Mouse (Mus musculus): ENCODE results near the gene Esm1. TPM values are rescaled to one million over a fixed set of nuclear protein-coding genes. Genes with fewer than 3 reads are reported as not detected.

The Esm1 gene
- polyA plus RNA-seq, 1 experiment from 2014 or later: 1.6 TPM

DNA sequence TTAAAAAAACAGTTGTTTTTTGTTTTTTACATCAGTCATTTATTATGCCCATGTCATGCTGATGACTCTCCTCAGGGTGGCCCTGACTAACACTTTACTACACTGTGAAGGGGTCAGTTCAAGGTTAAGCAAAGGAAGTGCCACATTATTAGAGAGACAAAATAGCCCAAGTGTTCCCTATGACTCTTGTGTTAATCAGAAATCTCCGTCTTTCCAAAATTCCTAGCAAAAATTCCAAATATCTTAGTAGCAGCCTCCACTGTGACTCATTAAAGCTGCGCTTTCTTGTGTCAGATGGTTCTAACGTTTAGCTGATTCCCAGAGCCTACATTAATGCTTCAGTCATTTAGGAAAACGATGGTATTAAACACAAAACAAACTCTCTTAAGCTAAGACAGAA lies 7.3 kb upstream of the Esm1 start:
- Histone ChIP-seq H3K4me3 (no peak overlapping the region), H3K9me3 (replicated peaks) (no peaks in the 10 kb centered on the region), H3K27ac (no peak overlapping the region), H3K4me2 (no peak overlapping the region), H3K36me3 (no peaks in the 10 kb centered on the region), H3K4me1 (peaks cover 4% of the 10 kb centered on the region; the same call in 1 of the 2 replicates), H3K27me3 (replicated peaks) (no peaks in the 10 kb centered on the region), H3K9ac (no peak overlapping the region)
- ATAC-seq: no peak
- 57% methylated on average over 4 of the region's 4 CpGs for WGBS (ENCODE audit: insufficient replicate concordance)

DNA sequence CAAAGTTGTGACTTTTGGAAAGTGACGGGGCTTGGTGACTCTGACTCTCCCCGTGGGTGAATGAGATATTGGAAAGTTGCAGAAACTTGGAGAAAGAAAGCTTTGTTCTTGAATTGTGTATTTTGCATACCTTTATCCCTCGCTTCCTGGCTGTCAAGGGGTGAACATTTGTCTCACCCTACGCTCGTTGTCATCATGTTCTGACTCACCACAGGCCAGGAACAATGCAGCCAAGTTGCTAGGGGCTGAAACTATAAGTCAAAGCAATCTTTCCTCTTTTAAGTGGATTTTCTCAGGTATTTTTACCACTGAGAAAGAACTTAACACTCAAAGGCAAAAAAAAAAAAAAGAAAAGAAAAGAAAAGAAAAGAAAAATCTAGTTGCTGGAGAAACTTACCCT lies 6.3 kb upstream of the Esm1 start:
- Histone ChIP-seq H3K4me1 (peaks cover 4% of the 10 kb centered on the region; the same call in 1 of the 2 replicates), H3K4me2 (no peak overlapping the region), H3K9ac (no peak overlapping the region), H3K4me3 (no peak overlapping the region), H3K27me3 (replicated peaks) (no peaks in the 10 kb centered on the region), H3K36me3 (no peaks in the 10 kb centered on the region), H3K27ac (no peak overlapping the region), H3K9me3 (replicated peaks) (no peaks in the 10 kb centered on the region)
- WGBS (ENCODE audit: insufficient replicate concordance): 58% methylated on average over 5 of the region's 5 CpGs
- ATAC-seq: no peak

GRCm38 (mm10) chr13:113205346-113205745 lies 4.1 kb upstream of the Esm1 start:
- no peak for ATAC-seq
- WGBS (ENCODE audit: insufficient replicate concordance): 70% methylated on average over 5 of the region's 5 CpGs

DNA sequence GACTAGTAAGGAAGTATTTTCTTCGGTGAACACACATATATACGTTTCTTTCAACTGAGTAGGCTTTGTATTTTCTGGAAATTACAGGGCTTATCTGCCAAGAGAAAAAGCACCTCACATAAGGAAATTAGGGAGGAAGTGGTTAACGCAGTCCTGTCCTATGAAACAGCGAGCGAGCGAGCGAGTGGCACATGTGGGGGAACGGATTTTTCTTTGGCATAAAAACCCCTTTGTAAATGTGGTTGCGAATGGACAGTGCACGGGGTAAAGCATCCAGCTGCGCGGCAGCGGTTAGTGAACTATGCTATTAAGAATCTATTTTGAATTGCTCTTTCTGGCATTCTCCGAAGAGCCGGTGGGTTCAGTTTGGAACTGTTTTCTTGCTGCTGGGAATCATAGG lies 1.9 kb downstream of the Esm1 start:
- Histone ChIP-seq H3K4me3 (no peak overlapping the region), H3K9me3 (replicated peaks) (no peaks in the 10 kb centered on the region), H3K36me3 (no peaks in the 10 kb centered on the region), H3K27me3 (replicated peaks) (peaks cover 13% of the 10 kb centered on the region), H3K9ac (no peak overlapping the region), H3K27ac (no peak overlapping the region), H3K4me1 (peaks cover 21% of the 10 kb centered on the region; the same call in 1 of the 2 replicates), H3K4me2 (no peak overlapping the region)
- ATAC-seq: no peak
- 26% methylated on average over 15 of the region's 15 CpGs for WGBS (ENCODE audit: insufficient replicate concordance)

More at GRCm38 (mm10) chr13:113205346-113205745, 4.1 kb upstream of the Esm1 start:
- Histone ChIP-seq H3K9me3 (replicated peaks) (no peaks in the 10 kb centered on the region), H3K9ac (no peak overlapping the region), H3K27me3 (replicated peaks) (peaks cover 12% of the 10 kb centered on the region), H3K4me1 (peaks cover 5% of the 10 kb centered on the region; the same call in 1 of the 2 replicates), H3K4me3 (no peak overlapping the region), H3K36me3 (no peaks in the 10 kb centered on the region), H3K27ac (no peak overlapping the region), H3K4me2 (no peak overlapping the region)

- H3K36me3 ChIP-seq: no peaks in the 10 kb centered on the region
- WGBS (ENCODE audit: insufficient replicate concordance): 14% methylated on average over 3 of the region's 3 CpGs
- H3K4me1 ChIP-seq: peaks cover 21% of the 10 kb centered on the region; the same call in 1 of the 2 replicates
- H3K4me3 ChIP-seq: no peak overlapping the region
- no peak overlapping the region for H3K27ac ChIP-seq
- ATAC-seq: peak; percentile 85
- no peak overlapping the region for H3K9ac ChIP-seq
- no peaks in the 10 kb centered on the region for H3K9me3 ChIP-seq (replicated peaks)
- H3K27me3 ChIP-seq (replicated peaks): peaks cover 13% of the 10 kb centered on the region
- H3K4me2 ChIP-seq: no peak overlapping the region
Measured at GRCm38 (mm10) chr13:113212401-113212800, 2.9 kb downstream of the Esm1 start.

- Histone ChIP-seq H3K4me2 (no peak overlapping the region), H3K9ac (no peak overlapping the region), H3K4me1 (peaks cover 21% of the 10 kb centered on the region; the same call in 1 of the 2 replicates), H3K4me3 (no peak overlapping the region), H3K36me3 (no peaks in the 10 kb centered on the region), H3K9me3 (replicated peaks) (no peaks in the 10 kb centered on the region), H3K27me3 (replicated peaks) (peaks cover 13% of the 10 kb centered on the region), H3K27ac (no peak overlapping the region)
- 85% methylated on average over 3 of the region's 3 CpGs for WGBS (ENCODE audit: insufficient replicate concordance)
- no peak for ATAC-seq
Measured at GRCm38 (mm10) chr13:113213865-113214264, 4.4 kb downstream of the Esm1 start.

DNA sequence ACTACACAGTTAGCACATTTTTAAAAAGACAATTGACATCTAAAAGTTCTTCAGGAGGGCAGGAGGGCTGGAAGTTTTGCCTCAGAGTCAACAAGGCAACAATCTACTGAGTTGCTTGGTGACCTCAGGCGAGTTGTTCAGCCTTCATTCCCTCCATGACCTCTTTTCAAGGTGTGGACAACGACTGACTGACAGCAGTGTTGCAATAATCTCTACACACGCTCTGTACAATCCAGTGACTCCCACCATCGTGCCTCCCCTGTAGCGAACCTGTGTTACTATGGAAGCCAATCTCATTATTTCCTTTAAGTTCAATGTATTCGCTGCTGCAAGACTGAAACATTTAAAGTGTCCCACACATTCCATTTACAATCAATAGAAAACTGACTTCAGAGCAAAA lies 12.4 kb downstream of the Esm1 start:
- no peaks in the 10 kb centered on the region for H3K36me3 ChIP-seq
- H3K27ac ChIP-seq: no peak overlapping the region
- no peaks in the 10 kb centered on the region for H3K4me1 ChIP-seq
- H3K9ac ChIP-seq: no peak overlapping the region
- H3K4me2 ChIP-seq: no peak overlapping the region
- 52% methylated on average over 6 of the region's 6 CpGs for WGBS (ENCODE audit: insufficient replicate concordance)
- no peaks in the 10 kb centered on the region for H3K9me3 ChIP-seq (replicated peaks)
- no peak overlapping the region for H3K4me3 ChIP-seq
- peaks cover 10% of the 10 kb centered on the region for H3K27me3 ChIP-seq (replicated peaks)
- ATAC-seq: no peak

- no peaks in the 10 kb centered on the region for H3K36me3 ChIP-seq
- H3K27ac ChIP-seq: no peak overlapping the region
- 36% methylated on average over 2 of the region's 2 CpGs for WGBS (ENCODE audit: insufficient replicate concordance)
- ATAC-seq: no peak
- no peak overlapping the region for H3K9ac ChIP-seq
- H3K4me1 ChIP-seq: no peaks in the 10 kb centered on the region
- no peak overlapping the region for H3K4me2 ChIP-seq
- H3K27me3 ChIP-seq (replicated peaks): peaks cover 10% of the 10 kb centered on the region
- no peaks in the 10 kb centered on the region for H3K9me3 ChIP-seq (replicated peaks)
- H3K4me3 ChIP-seq: no peak overlapping the region
Measured at GRCm38 (mm10) chr13:113224105-113224504, 14.6 kb downstream of the Esm1 start.

GRCm38 (mm10) chr13:113225811-113226210 lies 16.4 kb downstream of the Esm1 start, which contains the start of gene Gzmk:
Gene Gzmk, minus strand, starts transcription at chr13:113225908.
- H3K27me3 ChIP-seq (replicated peaks): peaks cover 10% of the 10 kb centered on the region
- H3K36me3 ChIP-seq: no peaks in the 10 kb centered on the region
- ATAC-seq: no peak
- WGBS (ENCODE audit: insufficient replicate concordance): 49% methylated on average over 7 of the region's 7 CpGs
- no peak within 1 kb of the TSS for H3K4me3 ChIP-seq
- H3K27ac ChIP-seq: no peak within 1 kb of the TSS
- no peak within 1 kb of the TSS for H3K9ac ChIP-seq
- no peak within 1 kb of the TSS for H3K4me2 ChIP-seq
- no peaks in the 10 kb centered on the region for H3K9me3 ChIP-seq (replicated peaks)
- H3K4me1 ChIP-seq: no peaks in the 10 kb centered on the region

- H3K4me2 ChIP-seq: no peak overlapping the region
- H3K4me3 ChIP-seq: no peak overlapping the region
- H3K27me3 ChIP-seq (replicated peaks): peaks cover 10% of the 10 kb centered on the region
- no peak for ATAC-seq
- no peaks in the 10 kb centered on the region for H3K4me1 ChIP-seq
- H3K27ac ChIP-seq: no peak overlapping the region
- WGBS (ENCODE audit: insufficient replicate concordance): 54% methylated on average over 4 of the region's 4 CpGs
- H3K9me3 ChIP-seq (replicated peaks): no peaks in the 10 kb centered on the region
- H3K36me3 ChIP-seq: no peaks in the 10 kb centered on the region
- H3K9ac ChIP-seq: no peak overlapping the region
Measured at GRCm38 (mm10) chr13:113227076-113227475, 17.6 kb downstream of the Esm1 start.

- 74% methylated on average over 17 of the region's 17 CpGs for WGBS (ENCODE audit: insufficient replicate concordance)
Measured at GRCm38 (mm10) chr13:113227666-113228463, 18.4 kb downstream of the Esm1 start.

GRCm38 (mm10) chr13:113242129-113242528 lies 32.7 kb downstream of the Esm1 start:
- Histone ChIP-seq H3K4me3 (no peak overlapping the region), H3K9me3 (replicated peaks) (no peaks in the 10 kb centered on the region), H3K27me3 (replicated peaks) (no peaks in the 10 kb centered on the region), H3K9ac (no peak overlapping the region), H3K36me3 (no peaks in the 10 kb centered on the region), H3K4me2 (no peak overlapping the region), H3K4me1 (no peaks in the 10 kb centered on the region), H3K27ac (no peak overlapping the region)
- WGBS (ENCODE audit: insufficient replicate concordance): 44% methylated on average over 6 of the region's 6 CpGs
- no peak for ATAC-seq

More at GRCm38 (mm10) chr13:113227666-113228463, 18.4 kb downstream of the Esm1 start:
- Histone ChIP-seq H3K4me2 (no peak overlapping the region), H3K4me1 (no peaks in the 10 kb centered on the region), H3K27ac (no peak overlapping the region), H3K9ac (no peak overlapping the region), H3K27me3 (replicated peaks) (peaks cover 8% of the 10 kb centered on the region), H3K9me3 (replicated peaks) (no peaks in the 10 kb centered on the region), H3K36me3 (no peaks in the 10 kb centered on the region), H3K4me3 (no peak overlapping the region)
- no peak for ATAC-seq

Data from liver, embryonic 12.5 days (tissue).